Mouse (Mus musculus) limb, embryonic 11.5 days (tissue): ENCODE measurements around the gene Carmil1. TPM values are rescaled to one million over a fixed set of nuclear protein-coding genes. Genes with fewer than 3 reads are reported as not detected.

Experiments
- ATAC-seq: fragments of 200-750 bp; cut with Nextera tagmentation; 2 replicates; pipeline ENCODE4 v1.8.0; 2017; ENCODE audit warnings: low read depth; ENCODE audit not compliant: insufficient number of reproducible peaks, low FRiP score, low TSS enrichment
- DNase-seq: peaks from one replicate; pipeline ENCODE4 v3.0.0-alpha.2; 2015; ENCODE audit warnings: low spot score
- H3K27ac ChIP-seq: fragments of 300-500 bp; sonication (generic); replicated peaks from 2 replicates; pipeline ENCODE4 v1.5.1; 2014; ENCODE audit warnings: low read depth, mild to moderate bottlenecking, low read length
- H3K27me3 ChIP-seq: fragments of 300-500 bp; sonication (generic); 2 replicates; pipeline ENCODE4 v1.6.1; 2014; ENCODE audit warnings: mild to moderate bottlenecking, low read length, mixed read lengths; ENCODE audit not compliant: control insufficient read depth, insufficient read depth
- H3K36me3 ChIP-seq: fragments of 300-500 bp; sonication (generic); 2 replicates; pipeline ENCODE4 v1.6.1; 2014; ENCODE audit warnings: mild to moderate bottlenecking, low read length, moderate library complexity, mixed read lengths; ENCODE audit not compliant: control insufficient read depth, insufficient read depth
- H3K4me1 ChIP-seq: fragments of 300-500 bp; sonication (generic); 2 replicates; pipeline ENCODE4 v1.6.1; 2014; ENCODE audit warnings: low read length, mixed read lengths; ENCODE audit not compliant: control insufficient read depth, insufficient read depth
- H3K4me2 ChIP-seq: fragments of 300-500 bp; sonication (generic); 2 replicates; pipeline ENCODE4 v1.6.1; 2014; ENCODE audit warnings: low read depth, mild to moderate bottlenecking, moderate library complexity; ENCODE audit not compliant: severe bottlenecking
- H3K4me3 ChIP-seq: fragments of 300-500 bp; sonication (generic); 2 replicates; pipeline ENCODE4 v1.5.1; 2014; ENCODE audit warnings: low read depth, low read length
- H3K9ac ChIP-seq: fragments of 300-500 bp; sonication (generic); 2 replicates; pipeline ENCODE4 v1.6.1; 2014; ENCODE audit warnings: mild to moderate bottlenecking, low read length
- H3K9me3 ChIP-seq: fragments of 300-500 bp; sonication (generic); 2 replicates; pipeline ENCODE4 v1.6.1; 2016; ENCODE audit warnings: low read length; ENCODE audit not compliant: control insufficient read depth
- WGBS: fragments of 180-500 bp; shearing (Covaris S2); extraction: QIAGEN DNeasy Blood & Tissue Kit; methylation state at CpG from one replicate; pipeline ENCODE4 v1.1.7; 2014; 5-methylcytosine and 5-hydroxymethylcytosine counted together
- polyA plus RNA-seq: library from polyadenylated mRNA; unstranded; fragments of >200 nt; fragmentation: Nextera tagmentation; extraction: Ambion mirVana; gene quantifications from 2 replicates; pipeline ENCODE4 v1.2.1, GENCODE M21; 2014

Gene Carmil1
- polyA plus RNA-seq, 1 experiment from 2014 or later: 29.4 TPM

DNA sequence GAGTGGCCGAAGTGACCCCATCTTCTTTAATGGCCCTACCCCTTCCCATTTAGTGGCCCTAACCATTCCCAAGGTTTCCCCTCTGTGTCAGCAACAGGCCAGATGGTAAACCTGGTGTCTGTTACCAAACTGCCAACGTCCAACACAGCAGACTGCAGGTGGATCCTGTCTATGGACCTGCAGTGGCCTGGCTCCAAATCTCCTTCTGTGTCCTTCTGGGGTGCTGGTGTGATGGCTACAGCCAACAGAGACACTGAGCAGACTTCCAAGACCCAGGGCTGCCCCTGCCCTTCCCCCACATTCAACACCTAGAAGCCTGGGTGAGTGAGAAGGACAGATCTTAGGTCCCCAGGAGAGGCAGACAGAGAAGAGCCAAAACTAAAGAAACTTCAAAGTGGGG lies 93.6 kb downstream of the Carmil1 start:
- Histone ChIP-seq H3K4me1 (no peaks in the 10 kb centered on the region), H3K9ac (no peak overlapping the region), H3K27ac (no peak overlapping the region), H3K9me3 (no peaks in the 10 kb centered on the region), H3K4me2 (no peak overlapping the region), H3K36me3 (no peaks in the 10 kb centered on the region), H3K27me3 (no peaks in the 10 kb centered on the region), H3K4me3 (no peak overlapping the region)
- ATAC-seq (no peak), DNase-seq (no peak)
- WGBS: 26% methylated on average over 2 of the region's 2 CpGs

DNA sequence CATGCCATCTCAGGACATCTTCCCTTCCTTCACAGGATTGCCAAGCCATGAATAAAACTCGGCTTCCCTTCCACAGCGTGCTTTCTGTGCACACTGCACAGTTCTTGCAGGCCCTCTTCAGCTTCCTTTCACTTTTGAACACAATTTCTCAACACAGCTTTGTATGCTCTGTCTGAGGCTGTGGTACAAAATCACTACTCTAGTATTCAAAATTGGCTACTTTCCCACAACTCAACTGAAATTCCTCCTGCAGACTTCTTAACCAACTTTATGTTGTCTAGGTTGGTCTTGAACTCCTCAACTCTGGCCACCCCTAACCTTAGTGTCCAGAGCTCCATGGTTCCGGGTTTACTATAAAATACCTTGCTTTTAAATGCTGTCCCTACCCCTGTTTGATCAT lies 95.0 kb downstream of the Carmil1 start:
- Histone ChIP-seq H3K4me2 (no peak overlapping the region), H3K36me3 (no peaks in the 10 kb centered on the region), H3K27me3 (no peaks in the 10 kb centered on the region), H3K9me3 (no peaks in the 10 kb centered on the region), H3K27ac (no peak overlapping the region), H3K9ac (no peak overlapping the region), H3K4me3 (no peak overlapping the region), H3K4me1 (no peaks in the 10 kb centered on the region)
- DNase-seq: no peak
- no peak for ATAC-seq
- 91% methylated on average over 3 of the region's 3 CpGs for WGBS

DNA sequence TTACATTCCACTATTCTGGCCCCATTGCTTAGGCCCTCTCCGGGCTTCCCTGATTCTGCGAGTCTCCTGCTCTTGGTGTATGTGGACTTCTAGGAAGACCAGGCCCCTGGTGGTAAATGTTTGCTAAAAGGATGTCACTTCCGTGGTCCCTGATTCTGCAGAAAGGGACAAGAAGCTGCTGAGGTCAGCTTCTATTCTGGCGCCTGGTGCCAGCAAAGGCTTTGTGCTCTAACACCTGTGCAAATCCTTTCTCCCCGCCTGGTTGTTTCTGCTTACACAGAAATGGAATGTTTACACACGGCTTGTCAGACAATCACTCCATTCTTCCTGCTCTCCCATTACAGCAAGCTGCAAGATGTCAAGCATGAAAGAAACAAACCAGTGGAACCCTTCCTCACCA lies 97.7 kb downstream of the Carmil1 start:
- DNase-seq (no peak), ATAC-seq (no peak)
- H3K9me3 ChIP-seq: no peaks in the 10 kb centered on the region
- no peak overlapping the region for H3K4me3 ChIP-seq
- H3K4me1 ChIP-seq: no peaks in the 10 kb centered on the region
- H3K9ac ChIP-seq: no peak overlapping the region
- 72% methylated on average over 6 of the region's 6 CpGs for WGBS
- no peaks in the 10 kb centered on the region for H3K27me3 ChIP-seq
- no peaks in the 10 kb centered on the region for H3K36me3 ChIP-seq
- no peak overlapping the region for H3K4me2 ChIP-seq
- no peak overlapping the region for H3K27ac ChIP-seq

- DNase-seq (no peak), ATAC-seq (no peak)
- Histone ChIP-seq H3K27ac (no peak overlapping the region), H3K4me2 (no peak overlapping the region), H3K4me1 (no peaks in the 10 kb centered on the region), H3K9me3 (no peaks in the 10 kb centered on the region), H3K36me3 (no peaks in the 10 kb centered on the region), H3K9ac (no peak overlapping the region), H3K27me3 (no peaks in the 10 kb centered on the region), H3K4me3 (no peak overlapping the region)
- 84% methylated on average over 10 of the region's 10 CpGs for WGBS
Measured at GRCm38 (mm10) chr13:24179538-24179937, 101.1 kb downstream of the Carmil1 start.

DNA sequence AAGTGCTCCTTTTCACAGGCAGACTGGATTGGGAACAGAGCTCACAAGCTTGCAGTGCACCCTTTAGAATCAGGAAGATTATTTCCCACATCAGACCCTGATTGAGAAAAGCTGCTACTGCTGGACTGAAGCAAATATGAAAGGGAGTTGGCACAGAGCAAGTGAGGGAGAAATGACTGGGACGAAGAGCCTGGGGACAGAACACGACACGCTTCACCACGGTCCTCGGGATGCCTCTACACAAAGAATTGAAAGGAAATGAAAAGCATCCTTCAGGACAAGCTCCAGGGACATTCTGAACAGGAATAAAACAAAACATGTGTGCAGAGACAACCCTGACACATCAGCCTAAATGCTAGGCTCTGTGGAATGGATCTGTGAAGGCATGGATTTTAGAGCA lies 103.0 kb downstream of the Carmil1 start:
- Histone ChIP-seq H3K36me3 (no peaks in the 10 kb centered on the region), H3K4me3 (no peak overlapping the region), H3K27me3 (no peaks in the 10 kb centered on the region), H3K9ac (no peak overlapping the region), H3K9me3 (no peaks in the 10 kb centered on the region), H3K27ac (no peak overlapping the region), H3K4me1 (no peaks in the 10 kb centered on the region), H3K4me2 (no peak overlapping the region)
- DNase-seq (no peak), ATAC-seq (no peak)
- WGBS: 67% methylated on average over 5 of the region's 5 CpGs

DNA sequence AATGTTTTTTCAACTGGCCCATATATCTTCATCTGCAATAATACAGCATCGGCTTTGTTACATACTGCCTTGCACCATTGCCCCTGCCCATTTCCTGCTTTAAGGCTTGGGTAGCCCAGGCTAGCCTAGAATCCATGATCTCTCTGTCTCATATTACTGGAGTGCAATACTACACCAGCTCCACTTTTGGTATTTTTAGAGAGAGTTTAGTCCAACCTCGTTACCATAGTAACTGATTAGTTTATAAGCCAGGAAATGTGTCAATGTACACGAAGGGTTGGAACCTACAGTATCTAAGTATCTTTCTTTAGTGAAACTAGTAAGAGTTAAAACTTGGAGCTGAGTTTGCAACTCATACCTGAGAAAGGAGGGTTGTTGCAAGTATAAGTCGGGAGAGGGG lies 103.8 kb downstream of the Carmil1 start:
- H3K9ac ChIP-seq: no peak overlapping the region
- no peak for ATAC-seq
- H3K4me2 ChIP-seq: no peak overlapping the region
- H3K4me1 ChIP-seq: no peaks in the 10 kb centered on the region
- no peaks in the 10 kb centered on the region for H3K9me3 ChIP-seq
- H3K27ac ChIP-seq: no peak overlapping the region
- H3K36me3 ChIP-seq: no peaks in the 10 kb centered on the region
- H3K4me3 ChIP-seq: no peak overlapping the region
- no peak for DNase-seq
- WGBS: 71% methylated on average over 4 of the region's 4 CpGs
- H3K27me3 ChIP-seq: no peaks in the 10 kb centered on the region

GRCm38 (mm10) chr13:24169658-24170057 lies 110.9 kb downstream of the Carmil1 start:
- H3K27me3 ChIP-seq: no peaks in the 10 kb centered on the region
- H3K4me3 ChIP-seq: no peak overlapping the region
- no peak overlapping the region for H3K27ac ChIP-seq
- no peaks in the 10 kb centered on the region for H3K4me1 ChIP-seq
- no peak overlapping the region for H3K9ac ChIP-seq
- ATAC-seq: no peak
- no peak for DNase-seq
- no peaks in the 10 kb centered on the region for H3K9me3 ChIP-seq
- no peak overlapping the region for H3K4me2 ChIP-seq
- 94% methylated on average over 1 of the region's 1 CpGs for WGBS
- H3K36me3 ChIP-seq: no peaks in the 10 kb centered on the region

- Histone ChIP-seq H3K9ac (no peak overlapping the region), H3K4me3 (no peak overlapping the region), H3K4me1 (no peaks in the 10 kb centered on the region), H3K9me3 (no peaks in the 10 kb centered on the region), H3K27me3 (no peaks in the 10 kb centered on the region), H3K36me3 (no peaks in the 10 kb centered on the region), H3K4me2 (no peak overlapping the region), H3K27ac (no peak overlapping the region)
- DNase-seq (no peak), ATAC-seq (no peak)
- WGBS: 93% methylated on average over 1 of the region's 1 CpGs
Measured at GRCm38 (mm10) chr13:24163368-24163767, 117.2 kb downstream of the Carmil1 start.

DNA sequence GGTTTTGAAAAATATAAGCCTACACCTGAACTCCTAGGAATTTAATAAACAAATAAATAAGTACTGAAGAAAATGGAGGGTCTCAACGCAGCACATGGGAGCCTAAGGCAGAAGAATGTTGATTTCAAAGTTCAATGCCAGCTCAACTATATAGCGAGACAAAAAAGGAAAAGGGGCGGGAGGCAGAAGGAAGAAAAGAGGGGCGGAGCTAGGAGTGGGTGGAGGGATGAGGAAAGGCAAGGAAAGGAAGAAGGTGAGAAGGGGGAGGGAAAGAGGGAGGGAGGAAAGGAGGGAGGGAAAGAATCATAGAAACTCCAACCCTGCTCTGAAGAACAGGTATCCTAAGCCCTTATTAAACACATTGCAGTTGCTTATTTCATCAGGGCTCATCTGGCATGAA lies 119.5 kb downstream of the Carmil1 start:
- no peaks in the 10 kb centered on the region for H3K27me3 ChIP-seq
- no peak overlapping the region for H3K4me3 ChIP-seq
- no peaks in the 10 kb centered on the region for H3K4me1 ChIP-seq
- no peaks in the 10 kb centered on the region for H3K9me3 ChIP-seq
- no peak overlapping the region for H3K27ac ChIP-seq
- ATAC-seq: no peak
- DNase-seq: no peak
- H3K4me2 ChIP-seq: no peak overlapping the region
- no peak overlapping the region for H3K9ac ChIP-seq
- WGBS: 74% methylated on average over 4 of the region's 4 CpGs
- no peaks in the 10 kb centered on the region for H3K36me3 ChIP-seq
